Mouse (Mus musculus) liver, postnatal 0 days (tissue): Measurements from ENCODE around the gene Pde4d.

Experiments used
- CTCF ChIP-seq: sonication (generic); IDR thresholded peaks from 2 replicates; pipeline ENCODE4 v1.5.1; 2016; ENCODE audit warnings: antibody characterized with exemption, low read depth
- EP300 ChIP-seq: IDR thresholded peaks from 2 replicates; pipeline ENCODE4 v1.6.1; 2016; ENCODE audit warnings: antibody characterized with exemption, low read depth, mild to moderate bottlenecking

DNA sequence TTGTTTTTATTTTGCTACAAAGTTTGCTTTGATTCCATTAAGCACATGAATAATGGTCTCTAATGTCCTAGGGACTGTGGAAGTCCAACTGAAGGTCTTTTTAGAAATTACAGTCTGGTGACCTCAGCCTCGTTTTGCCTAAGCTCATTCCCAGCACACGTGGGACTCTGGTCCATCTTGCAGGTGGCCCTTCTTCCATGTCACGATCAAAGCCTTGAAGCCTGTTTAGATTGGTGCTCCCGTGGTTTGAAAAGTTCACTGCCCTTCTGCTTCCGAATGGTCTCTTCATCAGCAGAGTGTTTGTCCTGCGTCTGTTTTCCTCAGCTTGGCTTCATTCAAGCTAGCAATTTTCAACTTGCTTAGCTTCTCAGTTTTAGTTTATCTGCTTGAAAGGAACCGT is 389.4 kb downstream of the Pde4d start:
- TF ChIP-seq CTCF, result no peak
- no peak for TF ChIP-seq EP300
